Mouse (Mus musculus) lung, postnatal 4 days (tissue): ENCODE results near the gene Fbp1.
"Not testable (repeated sequence)": the region's sequence is repeated elsewhere in the genome, so short reads cannot be mapped to it uniquely, and the experiment has no call there.

Experiments used
- DNase-seq, 2 experiments: peaks; one replicate each; pipeline ENCODE4 v3.0.0; 2021

Fbp1 gene

DNA sequence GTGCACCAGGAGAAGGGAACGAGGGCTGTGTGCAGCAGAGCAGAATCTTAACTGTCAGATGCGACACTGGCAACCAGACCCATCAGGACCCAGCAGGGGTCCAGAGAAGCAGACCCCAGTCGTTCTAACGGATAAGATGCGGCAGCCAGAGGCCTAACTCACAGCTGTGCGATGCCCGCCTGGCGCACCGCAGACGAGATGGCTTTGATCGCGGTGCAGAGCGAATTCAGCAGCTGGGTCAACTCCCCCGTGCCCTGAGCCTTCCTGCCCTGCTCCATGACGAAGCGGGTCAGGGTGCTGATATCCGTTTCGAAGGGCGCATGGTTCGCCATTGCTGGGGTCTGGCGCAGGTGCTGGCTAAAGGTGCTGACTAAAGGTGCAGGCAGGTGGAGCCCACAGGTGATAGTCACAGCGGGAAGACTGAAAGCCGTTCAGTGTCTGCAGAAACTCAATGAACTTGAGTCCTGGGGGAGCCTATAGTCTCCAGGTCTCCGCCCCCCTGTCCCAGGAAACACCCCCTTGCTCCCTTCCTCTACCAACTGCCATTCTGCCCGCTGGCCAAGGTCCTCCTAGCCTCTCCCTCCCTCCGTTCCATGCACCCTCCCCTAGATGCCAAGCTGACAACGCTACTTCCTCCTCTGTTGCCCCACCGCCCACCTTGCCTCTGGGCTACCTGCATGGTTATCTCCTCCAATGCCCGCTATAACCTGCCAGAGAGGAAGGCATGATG is at the start of gene Fbp1:
Gene Fbp1 (minus strand): TSS at position 571 of the 730 bp plus-strand sequence.
- no peak for DNase-seq

DNA sequence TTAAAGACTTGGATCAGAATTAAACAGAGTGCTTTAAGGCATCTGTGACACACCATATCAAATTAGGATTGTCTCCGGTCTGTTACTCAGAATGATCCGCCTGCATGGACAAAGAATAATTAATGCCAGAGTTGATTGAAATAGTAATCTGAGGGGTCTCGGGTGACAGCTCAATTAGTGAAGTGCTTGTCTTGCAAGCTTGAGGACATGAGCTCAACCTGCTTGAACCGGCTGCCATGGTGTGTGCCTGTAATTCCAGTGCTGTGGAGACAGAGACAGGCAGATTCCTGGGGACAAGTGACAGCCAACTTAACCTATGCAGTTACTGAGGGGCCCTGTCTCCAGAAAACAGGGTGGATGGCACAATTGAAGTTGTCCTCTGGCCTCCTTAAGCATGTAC is 44.4 kb upstream of the Fbp1 start:
- no peak for DNase-seq

DNA sequence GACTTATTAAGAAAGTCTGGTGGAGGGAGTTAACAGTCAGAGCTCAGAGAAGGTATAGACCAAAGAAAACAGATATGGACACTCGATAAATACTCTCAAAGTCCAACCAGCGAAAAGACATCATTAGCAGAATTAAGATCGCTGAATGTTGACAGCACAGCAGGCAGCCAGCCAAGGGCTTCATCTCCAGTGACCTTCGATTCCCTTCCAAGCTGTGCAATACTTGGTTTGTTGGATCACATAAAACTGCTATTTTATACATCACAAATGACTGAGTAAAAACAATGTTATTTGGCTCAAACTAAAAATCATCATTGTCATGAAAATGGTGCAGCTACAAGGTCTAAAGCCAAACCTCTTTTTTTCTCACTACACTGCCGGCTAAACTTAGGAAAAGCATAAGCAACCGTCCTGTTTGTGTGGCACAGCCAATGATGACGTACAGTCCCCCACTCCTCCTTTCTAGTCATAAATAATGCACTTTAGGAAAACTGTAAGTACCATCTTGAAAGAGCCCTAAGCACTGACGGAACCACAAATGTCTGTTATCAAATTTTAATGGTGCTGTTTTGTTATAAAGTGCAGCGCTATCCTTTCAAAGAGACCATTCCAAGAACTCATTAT is 41.8 kb upstream of the Fbp1 start:
- DNase-seq, result peak; percentile 67 to 84

DNA sequence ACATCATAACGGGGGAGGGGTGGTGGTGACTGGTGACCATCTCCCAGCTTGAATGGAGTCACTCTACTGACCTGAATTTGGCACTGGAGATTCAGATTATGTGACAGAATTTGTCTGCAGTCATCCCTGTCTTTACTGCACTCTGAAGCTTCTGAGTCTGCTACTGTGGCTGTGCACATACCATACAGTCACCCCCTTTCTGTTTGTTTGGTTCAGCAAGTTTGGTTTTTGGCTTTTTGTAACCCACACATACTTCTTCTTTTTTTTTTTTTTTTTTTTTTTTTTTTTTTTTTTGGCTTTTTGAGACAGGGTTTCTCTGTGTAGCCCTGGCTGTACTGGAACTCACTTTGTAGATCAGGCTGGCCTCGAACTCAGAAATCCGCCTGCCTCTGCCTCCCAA is 41.1 kb upstream of the Fbp1 start:
- DNase-seq, result not testable (repeated sequence)

DNA sequence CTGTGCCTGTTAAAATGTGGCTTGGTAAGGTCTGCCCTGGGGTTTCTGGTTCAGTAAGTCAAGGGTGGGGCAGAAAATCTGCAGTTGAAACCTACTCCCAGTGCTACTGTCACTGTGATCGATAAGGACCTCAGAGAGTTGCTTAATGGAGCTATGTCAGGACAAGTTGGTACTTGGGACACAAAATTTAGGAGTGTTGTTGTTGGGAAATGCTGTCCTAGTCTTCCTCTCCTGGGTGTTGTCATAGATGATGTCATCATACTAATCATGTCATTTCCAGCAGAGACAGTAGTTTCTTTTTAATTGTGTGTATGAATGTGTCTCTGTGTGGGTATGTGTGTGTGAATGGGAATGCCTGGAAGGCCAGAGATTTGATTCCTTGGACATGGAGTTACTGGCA is 39.4 kb upstream of the Fbp1 start:
- no peak for DNase-seq

DNA sequence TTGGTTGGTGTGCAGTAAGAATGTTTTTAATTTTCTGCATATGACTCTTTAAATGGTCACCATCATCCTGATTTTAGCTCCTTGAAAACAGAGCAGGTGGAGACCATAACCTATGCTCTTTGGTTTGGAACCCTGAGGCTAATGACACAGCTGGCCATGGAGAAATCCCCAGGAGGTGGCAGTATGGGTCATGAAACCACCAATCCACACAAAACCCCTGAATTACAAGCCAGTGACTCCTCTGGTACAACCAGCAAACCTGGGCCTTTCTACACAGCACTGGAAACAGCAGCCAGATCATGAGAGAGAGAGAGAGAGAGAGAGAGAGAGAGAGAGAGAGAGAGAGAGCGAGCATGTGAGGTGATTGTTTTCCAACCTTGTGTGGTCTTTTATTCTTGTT is 38.4 kb upstream of the Fbp1 start:
- peak; percentile 35 to 69 for DNase-seq

DNA sequence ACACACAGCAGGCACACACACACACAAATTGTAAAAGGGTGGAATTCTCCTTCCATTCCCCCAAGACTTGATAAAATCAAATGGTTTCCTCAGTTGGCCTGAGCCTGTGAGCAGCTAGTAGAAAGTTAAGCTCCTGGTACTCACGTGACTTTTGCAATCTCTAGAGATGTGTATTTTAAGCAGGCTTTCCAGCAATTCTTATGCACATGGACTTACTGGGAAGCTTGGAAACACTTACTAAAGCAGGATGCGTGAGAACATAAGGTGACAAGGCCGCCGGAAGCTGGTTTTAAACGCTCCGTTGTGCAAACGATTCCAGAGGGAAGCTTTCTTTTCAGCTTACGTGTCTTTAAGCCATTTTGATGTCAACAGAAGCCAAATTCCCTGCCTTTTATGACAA is 35.1 kb upstream of the Fbp1 start:
- no peak for DNase-seq

DNA sequence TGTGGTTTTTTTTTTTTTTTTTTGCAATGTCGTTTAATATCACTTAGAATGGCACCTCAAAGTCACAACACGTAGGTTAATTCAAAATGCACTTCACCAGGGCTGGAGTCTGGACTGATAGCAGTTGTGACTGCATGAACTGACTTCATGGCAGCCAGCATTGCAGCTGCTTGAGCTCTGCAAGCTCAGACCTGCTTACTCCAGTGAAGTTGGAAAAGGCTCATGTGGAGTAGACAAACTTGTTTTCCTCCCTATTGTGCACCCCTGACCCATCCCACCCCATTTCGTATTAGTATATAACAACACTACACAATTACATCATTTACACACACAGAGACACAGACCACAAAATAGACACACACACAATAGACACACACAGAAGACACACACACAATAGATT is 34.6 kb upstream of the Fbp1 start:
- DNase-seq, result no peak

DNA sequence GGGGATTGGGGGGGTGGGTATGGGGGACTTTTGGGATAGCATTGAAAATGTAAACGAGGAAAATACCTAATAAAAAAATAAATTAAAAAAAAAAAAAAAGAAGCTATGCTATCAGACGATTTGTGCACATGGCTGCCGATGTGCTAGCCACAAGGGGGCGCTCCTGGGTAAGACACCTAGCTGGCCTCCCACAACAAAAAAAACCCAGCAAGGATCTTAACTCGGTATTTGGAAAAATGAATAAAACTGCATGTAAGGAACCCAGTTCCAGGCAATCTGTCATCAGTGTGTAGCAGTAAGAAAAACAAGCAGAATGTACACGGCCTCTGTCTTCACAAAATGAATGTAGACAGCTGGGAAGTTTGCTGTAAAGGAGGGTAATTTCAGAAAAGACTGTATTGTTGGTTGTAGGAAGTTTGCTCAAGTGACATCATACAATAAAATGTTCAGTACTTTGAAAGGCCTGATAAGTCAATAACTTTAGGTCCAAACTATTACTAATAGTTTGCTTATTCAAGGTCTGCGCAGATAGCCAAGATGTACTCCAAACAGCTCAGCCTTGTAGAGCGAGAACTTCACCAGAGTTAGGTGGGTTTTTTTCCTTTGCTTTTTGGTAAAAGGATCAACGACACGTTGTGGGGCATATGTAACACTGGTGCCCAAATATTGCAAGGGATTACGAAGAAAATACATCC is 31.7 kb upstream of the Fbp1 start:
- peak; percentile 73 to 84 for DNase-seq

DNA sequence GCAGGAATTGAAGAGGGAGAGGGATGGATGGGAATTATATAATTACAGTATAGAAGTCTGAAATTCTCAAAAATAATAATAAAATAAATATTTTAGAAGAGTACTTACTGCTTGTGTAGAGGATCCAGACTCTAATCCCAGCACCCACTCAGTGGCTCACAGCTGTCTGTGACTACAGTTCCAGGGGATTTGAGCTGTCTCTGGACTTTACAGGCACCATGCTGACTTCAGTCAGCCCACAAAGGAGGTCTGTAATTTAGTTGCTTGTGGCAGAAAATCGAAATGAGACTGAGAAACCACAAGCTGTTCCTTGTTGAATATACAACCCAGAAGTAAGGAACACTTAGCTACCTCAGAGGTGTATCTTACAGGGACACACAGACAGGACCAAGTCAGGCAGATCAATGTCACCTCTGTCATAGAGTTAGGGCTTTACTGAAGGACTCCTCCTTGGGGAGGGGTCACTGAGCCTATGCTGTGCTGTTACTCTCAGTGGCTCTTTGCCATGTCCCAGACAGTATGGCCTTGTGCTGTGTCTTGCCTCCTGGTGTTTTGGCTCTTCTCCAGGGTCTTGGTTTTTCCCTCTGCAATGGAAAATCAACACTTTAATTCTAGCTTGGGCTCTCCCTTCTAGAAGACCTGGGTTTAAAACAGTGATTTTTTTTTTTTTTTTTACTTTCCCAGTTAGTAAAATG is 29.5 kb upstream of the Fbp1 start:
- DNase-seq, result no peak

DNA sequence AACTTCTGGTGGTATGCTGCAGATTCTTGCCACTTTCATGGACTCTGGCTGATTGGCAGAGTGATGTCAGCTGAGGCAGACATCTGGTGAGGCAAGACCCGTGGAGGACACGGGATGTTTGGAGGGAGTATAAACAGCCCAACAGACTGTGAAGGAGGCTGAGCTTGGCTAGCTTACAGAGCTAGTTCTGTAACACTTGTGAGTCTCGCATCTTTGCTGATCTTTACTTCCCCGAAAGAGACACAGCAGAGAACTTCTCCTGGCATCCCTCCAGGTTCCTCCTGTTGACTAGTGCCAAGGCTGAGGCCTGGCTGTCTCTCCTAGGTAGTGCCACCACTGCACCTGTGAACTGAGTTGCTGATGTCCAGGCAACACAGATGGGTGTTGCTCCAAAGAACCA is 28.6 kb upstream of the Fbp1 start:
- DNase-seq, result peak; percentile 21 to 41

DNA sequence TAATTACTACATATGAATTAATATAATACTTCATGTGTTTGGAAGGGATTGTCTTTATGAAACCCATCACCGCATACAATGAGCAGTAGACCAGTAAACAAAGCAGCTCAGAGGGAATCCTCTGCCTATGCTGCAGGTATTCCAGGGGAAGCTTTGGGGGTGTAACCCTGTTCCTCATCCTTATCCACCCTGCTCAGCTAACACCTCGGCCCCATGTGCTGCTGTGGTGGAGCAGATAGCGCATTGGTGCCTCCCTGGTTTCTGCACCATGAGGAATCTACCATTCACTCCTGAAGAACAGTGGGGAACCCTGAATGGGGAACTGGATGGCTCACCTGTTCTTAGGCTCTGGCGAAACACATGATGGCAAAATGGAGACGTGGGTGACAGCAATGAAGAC is 23.5 kb upstream of the Fbp1 start:
- DNase-seq, result no peak

DNA sequence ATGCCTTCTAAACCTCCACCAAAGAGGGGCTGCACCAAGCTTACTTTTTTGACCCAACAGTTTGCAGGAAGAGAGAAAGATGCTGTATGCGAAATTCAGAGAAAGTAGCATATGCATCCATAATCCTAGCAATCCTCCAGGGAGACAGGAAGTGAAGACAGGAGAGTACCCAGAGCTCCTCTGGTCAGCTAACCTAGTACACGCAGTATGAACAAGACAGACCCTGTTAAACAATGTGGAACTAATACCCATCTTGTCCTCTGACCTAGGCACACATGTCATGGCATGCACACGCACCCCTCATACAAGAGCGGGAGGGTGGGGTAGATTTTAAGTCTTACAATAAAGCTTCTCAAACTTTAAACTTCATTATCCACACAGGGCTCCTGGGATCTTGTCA is 22.1 kb upstream of the Fbp1 start:
- no peak for DNase-seq

DNA sequence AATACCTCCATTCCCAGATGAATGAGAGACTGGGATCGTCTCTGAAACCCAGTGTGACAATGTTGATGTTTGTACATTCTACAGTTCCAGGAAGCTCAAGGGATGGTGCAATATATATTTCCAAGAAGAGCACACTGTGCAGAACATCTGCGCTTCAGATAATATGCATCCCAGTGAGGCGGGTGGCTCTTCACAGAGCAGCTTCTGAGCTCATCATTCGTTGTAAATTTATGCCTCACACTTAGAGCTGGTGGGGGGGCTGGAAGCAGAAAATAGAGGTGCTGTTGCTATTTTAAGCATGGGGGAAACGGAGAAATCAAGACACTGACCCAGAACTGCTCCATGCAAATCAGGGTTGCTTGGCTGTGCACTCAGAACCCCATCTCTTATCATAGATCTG is 21.7 kb upstream of the Fbp1 start:
- DNase-seq, result no peak

DNA sequence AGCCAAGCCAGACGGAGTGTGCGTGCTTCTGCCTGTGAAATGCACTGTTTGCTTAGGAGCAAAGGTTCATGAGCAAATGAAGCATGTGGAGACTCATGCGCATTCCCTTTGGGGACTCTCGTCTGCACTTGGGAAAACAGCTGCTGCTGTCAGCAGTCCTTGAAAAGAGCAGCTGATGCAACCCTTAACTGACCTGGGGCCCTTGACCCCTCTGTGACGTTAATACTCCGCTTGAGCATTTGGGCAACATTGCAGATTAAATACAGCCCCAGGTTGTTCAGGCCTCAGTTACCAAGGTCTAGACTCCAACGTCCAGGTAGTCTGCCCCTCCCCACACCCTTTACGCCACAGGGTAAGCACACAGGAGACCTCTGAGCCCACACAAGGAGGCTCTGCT is 20.1 kb upstream of the Fbp1 start:
- peak; percentile 57 to 76 for DNase-seq

DNA sequence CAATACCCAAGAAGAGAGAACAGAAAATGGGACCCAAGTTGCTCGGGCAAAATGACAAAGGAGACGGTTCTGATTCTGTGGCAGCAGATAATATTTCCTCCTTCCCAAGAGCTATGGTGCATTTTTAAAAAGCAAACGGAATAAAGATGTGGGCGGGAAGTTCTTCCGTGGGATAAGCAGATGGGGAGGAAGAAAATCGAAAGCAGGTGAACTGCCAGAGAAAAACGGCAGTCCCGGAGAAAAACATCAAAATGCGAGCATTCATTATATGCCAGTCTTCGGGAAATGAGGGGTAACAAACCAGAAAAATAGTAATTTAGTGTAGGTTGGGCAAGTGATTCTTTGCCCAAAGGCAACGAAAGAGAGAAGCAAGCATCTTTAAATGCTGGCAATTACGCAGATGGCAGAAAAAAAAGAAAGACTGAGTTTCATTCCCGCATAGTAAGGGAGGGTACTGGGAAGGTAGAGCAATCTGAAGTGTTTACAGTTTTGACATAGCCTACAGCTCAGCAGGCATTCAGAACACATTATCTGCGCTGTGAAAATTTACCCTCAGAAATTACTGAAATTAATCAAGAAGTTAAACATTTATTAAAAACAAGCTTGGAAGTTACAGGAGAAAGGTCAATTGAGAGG is 19.6 kb upstream of the Fbp1 start:
- DNase-seq, result no peak

DNA sequence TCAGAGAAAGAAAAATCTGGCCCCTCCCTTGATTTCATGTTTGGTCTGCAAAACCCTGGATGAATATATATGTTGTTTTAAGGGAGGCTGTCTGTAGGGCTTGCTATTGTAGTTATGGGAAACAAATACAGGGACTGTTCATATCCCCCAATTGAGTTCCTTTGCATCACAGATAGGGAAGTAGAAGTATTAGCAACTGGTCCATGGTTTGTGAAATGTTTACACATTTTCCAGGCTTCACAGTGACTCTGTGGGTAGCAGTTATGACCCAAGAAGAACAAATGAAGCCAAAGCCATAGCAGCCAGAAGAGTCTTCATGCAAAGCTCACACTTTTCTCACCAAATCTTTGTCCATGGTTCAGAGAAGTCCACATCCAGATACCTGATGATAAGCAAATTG is 13.1 kb upstream of the Fbp1 start:
- DNase-seq, result no peak

DNA sequence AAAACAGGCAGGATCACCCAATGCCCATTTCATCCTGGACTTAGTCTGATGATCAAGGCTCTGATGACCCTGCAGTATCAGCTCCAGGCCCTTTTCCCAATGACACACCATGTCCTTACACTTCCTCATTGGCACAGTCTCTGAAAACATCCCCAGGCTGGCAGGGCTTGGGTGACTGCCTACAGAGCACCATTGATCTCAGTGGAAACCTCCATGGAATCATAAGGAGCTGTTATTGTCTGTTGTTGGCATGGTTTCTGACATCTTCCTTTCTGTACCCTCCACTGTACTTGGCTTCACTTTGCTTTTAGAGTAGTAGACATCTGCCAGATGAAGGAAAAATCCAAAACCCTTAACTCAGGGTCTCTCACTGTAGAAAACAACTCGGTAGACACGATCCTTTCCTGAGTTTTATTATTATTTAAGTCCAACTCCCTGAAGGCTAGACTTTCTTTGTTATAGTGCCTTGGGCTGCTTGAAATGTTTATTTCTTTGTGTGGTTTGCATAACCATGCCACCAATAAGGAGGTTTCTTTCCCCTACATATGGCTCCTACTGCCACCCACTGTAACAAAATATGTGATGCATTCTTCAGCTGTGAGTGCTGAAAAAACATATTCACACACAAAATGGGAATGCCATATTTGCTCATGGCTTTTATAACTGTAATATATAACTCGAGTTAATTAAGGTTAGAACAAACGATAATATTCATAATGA is 10.0 kb upstream of the Fbp1 start:
- DNase-seq, result no peak

DNA sequence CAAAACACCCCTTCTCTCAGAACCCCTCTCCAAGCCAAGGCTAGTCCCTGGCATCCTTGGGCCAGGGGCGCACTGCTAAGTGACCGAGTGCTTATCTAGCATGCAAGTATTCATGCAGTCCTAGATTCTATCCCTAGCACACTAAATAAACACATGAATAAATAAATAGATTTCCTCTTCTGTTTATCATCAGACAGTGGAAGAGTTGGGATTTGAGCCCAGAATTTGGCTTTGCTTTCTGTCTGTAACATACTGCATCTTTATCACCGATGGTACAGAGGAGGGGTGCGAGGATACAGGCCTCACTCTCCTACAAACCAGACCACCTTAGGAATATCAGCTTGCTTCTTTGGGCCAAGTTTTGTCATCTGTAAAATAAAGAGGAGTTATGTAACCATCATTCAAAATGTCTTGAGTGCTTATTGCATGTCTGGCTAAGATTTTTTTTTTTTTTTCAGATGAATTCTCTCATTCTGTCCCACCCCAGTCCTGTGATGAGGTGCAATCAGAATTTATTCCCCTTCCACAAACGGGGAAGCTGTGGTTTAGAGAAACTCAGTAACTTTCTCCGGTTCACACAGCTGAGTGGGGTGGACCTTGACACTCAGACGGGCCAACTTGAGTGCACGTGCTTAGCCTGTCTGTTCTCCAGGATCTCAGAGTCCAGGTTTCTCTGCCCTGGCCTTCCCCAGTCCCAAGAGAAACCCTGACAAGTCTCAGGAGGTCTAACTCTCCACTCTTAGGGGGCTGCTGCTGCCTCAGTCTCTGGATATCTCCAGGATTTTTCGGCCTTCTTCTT is 5.2 kb upstream of the Fbp1 start:
- no peak for DNase-seq

DNA sequence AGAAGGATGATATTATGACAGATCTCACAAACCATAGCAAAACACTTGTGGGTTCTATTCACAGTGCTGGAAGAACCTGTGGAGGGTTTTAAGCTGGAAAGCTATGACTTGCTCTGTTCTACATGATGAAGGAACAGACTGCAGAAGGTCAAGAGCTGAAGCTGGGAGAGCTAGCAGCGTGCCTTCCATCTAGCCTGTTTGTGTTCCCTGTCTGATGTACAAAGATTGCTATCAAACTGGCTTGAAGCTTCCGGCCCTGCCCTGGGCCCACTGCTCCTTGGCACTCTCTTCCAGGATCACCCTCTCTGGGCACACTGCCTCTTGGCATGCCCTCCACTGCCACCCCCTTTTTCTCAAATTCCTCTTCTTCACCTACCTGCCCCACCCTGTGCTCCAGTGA is 1.2 kb upstream of the Fbp1 start:
- no peak for DNase-seq

DNA sequence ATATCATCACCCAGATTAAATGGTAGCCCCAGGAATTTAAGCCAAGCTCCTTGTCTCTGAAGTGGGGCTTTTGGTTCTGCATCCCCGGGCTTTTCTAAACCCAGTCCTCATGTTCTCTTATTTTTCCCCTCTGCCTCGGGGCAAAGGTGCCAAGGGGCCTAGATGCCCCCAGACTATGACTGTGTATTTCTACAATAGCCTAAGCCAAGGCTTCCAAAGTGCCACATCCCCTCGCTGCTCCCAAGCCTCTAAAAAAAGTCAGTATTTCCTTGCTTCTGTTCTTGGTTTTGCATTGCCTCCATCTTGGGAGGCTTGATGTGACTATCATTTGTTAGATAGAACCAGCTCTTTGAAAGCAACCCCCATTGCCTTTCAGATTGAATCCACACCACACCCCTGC is 3.5 kb downstream of the Fbp1 start:
- DNase-seq, result no peak

DNA sequence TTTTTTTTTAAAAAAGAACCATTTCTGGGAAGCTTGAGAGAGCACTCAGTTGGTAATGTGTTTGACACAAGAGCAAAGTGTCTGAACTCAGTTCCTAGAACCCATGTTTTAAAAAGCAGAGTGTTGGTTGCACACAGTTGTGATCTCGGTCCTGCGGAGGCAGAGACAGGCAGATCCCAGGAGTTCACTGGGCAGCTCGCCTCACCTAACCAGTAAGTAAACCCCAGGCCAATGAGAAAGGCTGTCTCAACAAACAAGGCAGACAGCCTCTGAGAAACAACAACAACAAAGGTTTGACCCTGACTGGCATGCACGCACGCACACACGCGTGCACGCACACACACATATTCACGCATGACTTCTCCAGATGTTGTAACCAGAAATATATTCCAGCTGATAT is 4.2 kb downstream of the Fbp1 start:
- no peak for DNase-seq
